Mouse (Mus musculus) ES-E14 (cell line): Measurements from ENCODE around the gene Gstm4. TPM values are rescaled to one million over a fixed set of nuclear protein-coding genes. Genes with fewer than 3 reads are reported as not detected.

Experiments
- DNase-seq: peaks from one replicate; pipeline ENCODE4 v3.0.0-alpha.2; 2013; ENCODE audit warnings: low read depth, low spot score
- H3K27ac ChIP-seq: 2 replicates; pipeline ENCODE4 v1.5.1; 2012; ENCODE audit warnings: low read depth, mild to moderate bottlenecking, low read length, moderate library complexity, mixed read lengths; ENCODE audit not compliant: poor library complexity, insufficient read depth, severe bottlenecking
- H3K36me3 ChIP-seq: 2 replicates; pipeline ENCODE4 v1.6.1; 2012; ENCODE audit warnings: mild to moderate bottlenecking, low read length, moderate library complexity, mixed read lengths; ENCODE audit not compliant: control insufficient read depth, poor library complexity, insufficient read depth, severe bottlenecking
- H3K4me1 ChIP-seq, 2 experiments: fragments of 150-350 bp in 1 of 2; sonication (generic) in 1 of 2; 2 replicates each; pipeline ENCODE4 v1.6.1; 2012; ENCODE audit warnings: low read length in 2 of 2, mild to moderate bottlenecking in 1 of 2, mixed read lengths in 1 of 2; ENCODE audit not compliant: control insufficient read depth in 2 of 2, insufficient read depth in 2 of 2, poor library complexity in 1 of 2
- H3K4me3 ChIP-seq, 2 experiments: fragments of 150-350 bp in 1 of 2; sonication (generic) in 1 of 2; 2 replicates each; pipeline ENCODE4 v1.5.1; 2012; ENCODE audit warnings: low read length in 2 of 2, low read depth in 1 of 2, mild to moderate bottlenecking in 1 of 2, mixed read lengths in 1 of 2; ENCODE audit not compliant: insufficient read depth in 1 of 2, poor library complexity in 1 of 2, severe bottlenecking in 1 of 2
- H3K9ac ChIP-seq: 2 replicates; pipeline ENCODE4 v1.6.1; 2012; ENCODE audit warnings: low read depth, mild to moderate bottlenecking, low read length, mixed read lengths; ENCODE audit not compliant: poor library complexity, insufficient read depth, severe bottlenecking
- H3K9me3 ChIP-seq: fragments of 150-350 bp; sonication (generic); 2 replicates; pipeline ENCODE4 v1.6.1; 2012; ENCODE audit warnings: low read depth, mild to moderate bottlenecking, low read length; ENCODE audit not compliant: control insufficient read depth, insufficient read depth
- CHD2 ChIP-seq: IDR thresholded peaks from 2 replicates; pipeline ENCODE4 v1.6.1; 2014; ENCODE audit warnings: mild to moderate bottlenecking, low read depth, low read length, inconsistent platforms
- HCFC1 ChIP-seq: IDR thresholded peaks from 2 replicates; pipeline ENCODE4 v1.6.1; 2012; ENCODE audit warnings: low read length, inconsistent platforms, borderline replicate concordance; ENCODE audit not compliant: insufficient read depth
- MAFK ChIP-seq: IDR thresholded peaks from 2 replicates; pipeline ENCODE4 v1.6.1; 2014; ENCODE audit warnings: mild to moderate bottlenecking, low read depth, low read length, inconsistent platforms; ENCODE audit not compliant: insufficient read depth
- ZC3H11A ChIP-seq: IDR thresholded peaks from 2 replicates; pipeline ENCODE4 v1.6.1; 2012; ENCODE audit warnings: low read depth, mild to moderate bottlenecking, inconsistent platforms, low read length, borderline replicate concordance
- ZNF384 ChIP-seq: IDR thresholded peaks from 2 replicates; pipeline ENCODE4 v1.6.1; 2012; ENCODE audit warnings: low read depth, low read length, inconsistent platforms
- in situ Hi-C, 2 experiments: fragments of 600-800 bp; cut with MboI; formaldehyde crosslinking; loops; one replicate each; pipeline ENCODE4 v1.15.1; 2025; ENCODE audit warnings: low sequenced_read_pairs in 2 of 2, inconsistent platforms in 1 of 2; ENCODE audit not compliant: unreplicated experiment in 2 of 2
- total RNA-seq: library from RNA; depleted of rRNA; stranded (reverse); fragments of 300-350 nt; gene quantifications from 2 replicates; pipeline ENCODE4 v1.2.3, GENCODE M21; 2012

Gene Gstm4
- total RNA-seq, 1 experiment: 4.3 TPM

DNA sequence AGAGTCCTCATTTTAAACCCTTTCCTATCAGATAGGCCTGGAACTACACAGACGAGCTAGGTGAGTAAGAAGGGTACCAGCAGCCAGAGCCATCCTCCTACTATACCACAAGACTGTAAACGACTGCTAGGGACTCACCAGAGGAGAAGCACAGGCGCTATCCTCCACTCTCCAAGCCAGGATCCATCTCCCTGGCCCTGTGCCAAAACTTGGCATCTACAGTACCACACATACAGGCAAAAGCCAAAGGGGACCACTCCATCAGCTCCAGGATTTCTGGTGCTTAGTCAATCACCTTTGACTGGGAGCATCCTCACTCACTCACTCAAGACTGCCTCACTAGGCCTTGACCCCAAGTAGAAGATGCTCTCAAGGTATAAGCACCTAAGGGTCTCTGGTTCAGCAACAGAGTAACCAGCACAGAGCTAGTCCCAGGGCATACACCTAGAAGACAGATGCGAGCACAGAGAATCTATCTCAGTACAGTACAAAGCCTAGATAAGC lies 39.3 kb upstream of the Gstm4 start:
- in situ Hi-C loops: no loop called here
- TF ChIP-seq ZNF384 (no peak), HCFC1 (no peak), CHD2 (no peak), MAFK (no peak), ZC3H11A (no peak)
- no peak overlapping the region for H3K9ac ChIP-seq
- peaks cover 4 to 11% of the 10 kb centered on the region in 2 experiments; a peak in 2 of 4 replicates for H3K4me1 ChIP-seq
- H3K9me3 ChIP-seq: no peaks in the 10 kb centered on the region
- H3K4me3 ChIP-seq: no peak overlapping the region
- H3K27ac ChIP-seq: no peak overlapping the region
- DNase-seq: no peak
- H3K36me3 ChIP-seq: peaks cover 7% of the 10 kb centered on the region; the same call in 1 of the 2 replicates

DNA sequence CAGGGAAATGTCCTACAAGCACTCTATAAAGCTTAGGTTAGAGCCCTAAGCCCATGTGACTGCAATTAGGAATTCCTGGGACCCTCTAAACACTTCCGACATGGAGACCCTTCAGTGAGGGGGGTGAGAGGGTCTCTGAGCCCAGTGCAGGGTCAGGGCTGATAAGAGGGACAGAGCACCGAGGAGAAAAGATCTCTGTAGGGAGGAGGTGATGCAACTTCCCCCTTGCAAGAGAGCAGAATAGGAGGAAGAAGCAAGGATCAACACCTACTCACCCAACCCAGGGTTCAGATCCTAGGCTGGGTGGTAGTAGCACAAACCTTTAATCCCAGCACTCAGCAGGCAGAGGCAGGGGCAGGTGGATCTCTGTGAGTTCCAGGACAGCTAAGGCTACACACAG lies 38.5 kb upstream of the Gstm4 start:
- Histone ChIP-seq H3K4me3 (no peak overlapping the region), H3K36me3 (peaks cover 13% of the 10 kb centered on the region; the same call in 1 of the 2 replicates), H3K27ac (no peak overlapping the region), H3K9ac (no peak overlapping the region), H3K9me3 (no peaks in the 10 kb centered on the region), H3K4me1 (peaks cover 2 to 9% of the 10 kb centered on the region in 2 experiments; a peak in 2 of 4 replicates)
- DNase-seq: no peak
- in situ Hi-C loops: no loop called here
- TF ChIP-seq MAFK (no peak), CHD2 (no peak), ZC3H11A (no peak), HCFC1 (no peak), ZNF384 (no peak)

- H3K4me3 ChIP-seq: no peak overlapping the region
- no peaks in the 10 kb centered on the region for H3K9me3 ChIP-seq
- in situ Hi-C loops: no loop called here
- no peak for DNase-seq
- peaks cover 18% of the 10 kb centered on the region for H3K36me3 ChIP-seq
- no peak overlapping the region for H3K27ac ChIP-seq
- no peak for TF ChIP-seq MAFK
- TF ChIP-seq ZNF384: no peak
- TF ChIP-seq HCFC1: no peak
- TF ChIP-seq ZC3H11A: no peak
- no peak for TF ChIP-seq CHD2
- no peak overlapping the region for H3K9ac ChIP-seq
- peaks cover 0 to 8% of the 10 kb centered on the region in 2 experiments; a peak in 1 of 4 replicates for H3K4me1 ChIP-seq
These were observed 37.7 kb upstream of the Gstm4 start for GRCm38 (mm10) chr3:108082251-108082875.

DNA sequence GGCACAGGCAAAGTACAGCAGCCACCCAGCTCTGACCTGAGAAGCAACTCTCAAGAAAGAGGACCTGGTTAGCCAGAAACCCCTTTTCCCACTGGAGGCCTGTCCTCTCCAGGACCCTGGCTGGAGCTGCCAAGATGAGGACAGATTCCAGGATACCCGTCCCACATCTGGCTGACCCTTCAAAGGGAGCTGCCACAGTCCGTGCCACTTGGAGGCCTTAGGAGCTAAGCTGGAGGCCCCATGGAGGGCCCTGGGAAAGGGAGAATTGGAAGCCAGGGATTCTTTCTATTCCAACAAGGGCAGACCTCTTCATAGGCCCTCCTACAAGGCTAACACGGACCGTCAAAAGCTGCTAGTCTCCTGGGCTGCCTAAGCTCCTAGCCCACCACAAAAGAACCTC lies 37.0 kb upstream of the Gstm4 start:
- in situ Hi-C loops: no loop called here
- Histone ChIP-seq H3K27ac (no peak overlapping the region), H3K4me3 (no peak overlapping the region), H3K9ac (no peak overlapping the region), H3K4me1 (peaks cover 0 to 6% of the 10 kb centered on the region in 2 experiments; a peak in 1 of 4 replicates), H3K36me3 (peaks cover 24% of the 10 kb centered on the region), H3K9me3 (no peaks in the 10 kb centered on the region)
- TF ChIP-seq MAFK: no peak
- TF ChIP-seq CHD2: no peak
- no peak for TF ChIP-seq HCFC1
- TF ChIP-seq ZC3H11A: no peak
- no peak for TF ChIP-seq ZNF384
- no peak for DNase-seq

GRCm38 (mm10) chr3:108076836-108077235 lies 32.1 kb upstream of the Gstm4 start:
- TF ChIP-seq ZNF384 (no peak), CHD2 (no peak), HCFC1 (no peak), ZC3H11A (no peak), MAFK (no peak)
- in situ Hi-C loops: no loop called here
- H3K27ac ChIP-seq: no peak overlapping the region
- no peaks in the 10 kb centered on the region for H3K4me1 ChIP-seq
- H3K9ac ChIP-seq: no peak overlapping the region
- H3K9me3 ChIP-seq: no peaks in the 10 kb centered on the region
- peaks cover 51% of the 10 kb centered on the region for H3K36me3 ChIP-seq
- no peak overlapping the region for H3K4me3 ChIP-seq
- DNase-seq: no peak
